In genomic region chr11:88280426-88280836, GRCm38 (mm10) we compare ENCODE assay signal across 14 mouse cellular contexts. TPM values are rescaled to one million over a fixed set of nuclear protein-coding genes. Genes with fewer than 3 reads are reported as not detected.
DNase-seq lines count a peak whose midpoint lies in the region; ATAC-seq lines count a peak whose summit lies in the region.
"Had no signal": no experiment of that assay in that cellular context is flagged by ENCODE, and none has a peak within 500 bp of the region (broad histone marks: within the 10 kb centered on the region; RNA-seq: fewer than 3 reads in every experiment).

No protein-coding gene starts in this region.

- peaks cover 27% of the 10 kb centered on the region for H3K4me1 ChIP-seq in forebrain, embryonic 14.5 days (ENCODE audit: control insufficient read depth, insufficient read depth, low read length)
- peaks cover 34% of the 10 kb centered on the region for H3K4me1 ChIP-seq in kidney, embryonic 15.5 days
- H3K4me1 ChIP-seq in neural tube, embryonic 11.5 days (ENCODE audit: control insufficient read depth, insufficient read depth, low read length), result peaks cover 34% of the 10 kb centered on the region
- H3K4me1 ChIP-seq: stomach, embryonic 15.5 days had no signal

- H3K36me3 ChIP-seq in forebrain, embryonic 14.5 days (ENCODE audit: control insufficient read depth, insufficient read depth, low read length), result no peaks in the 10 kb centered on the region
- H3K36me3 ChIP-seq in kidney, embryonic 15.5 days, result no peaks in the 10 kb centered on the region
- H3K36me3 ChIP-seq in neural tube, embryonic 11.5 days (ENCODE audit: control insufficient read depth, insufficient read depth, low read length), result no peaks in the 10 kb centered on the region
- H3K36me3 ChIP-seq: stomach, embryonic 15.5 days had no signal

- peak; percentile 46 for DNase-seq in adrenal gland, adult 2 months
- DNase-seq in adrenal gland, postnatal 14 days, result no peak
- DNase-seq in forebrain, embryonic 14.5 days (ENCODE audit: low spot score), result peak; percentile 59
- peak; percentile 84 for DNase-seq in neural tube, embryonic 11.5 days (ENCODE audit: low spot score)
- DNase-seq in frontal cortex, postnatal 14 days (ENCODE audit: low spot score in 2 of 2), result no peak
- no peak for DNase-seq in lung, postnatal 4 days
- DNase-seq in cerebellum, adult 11-12 months, result no peak

- no peak overlapping the region for H3K4me3 ChIP-seq in forebrain, embryonic 14.5 days (ENCODE audit: low read depth, low read length)
- no peak overlapping the region for H3K4me3 ChIP-seq in kidney, embryonic 15.5 days (replicated peaks)
- no peak overlapping the region for H3K4me3 ChIP-seq in neural tube, embryonic 11.5 days (ENCODE audit: low read depth, low read length)
- H3K4me3 ChIP-seq: stomach, embryonic 15.5 days had no signal

- 26% methylated on average over 8 of the region's 8 CpGs for WGBS in forebrain, embryonic 14.5 days
- 28% methylated on average over 8 of the region's 8 CpGs for WGBS in kidney, embryonic 15.5 days
- WGBS in neural tube, embryonic 11.5 days, result 17% methylated on average over 8 of the region's 8 CpGs

- ATAC-seq in forebrain, embryonic 14.5 days, result 0 out of 2 replicates have a peak, but pooled peaks have one; percentile 27
- peak; percentile 41; the same call in 1 of the 2 replicates for ATAC-seq in kidney, embryonic 15.5 days (replicated peaks; ENCODE audit: low FRiP score)
- ATAC-seq in neural tube, embryonic 11.5 days (ENCODE audit: insufficient read depth, low FRiP score, low TSS enrichment), result peak; percentile 88

- H3K9ac ChIP-seq in forebrain, embryonic 14.5 days (ENCODE audit: low read length), result no peak overlapping the region
- no peak overlapping the region for H3K9ac ChIP-seq in kidney, embryonic 15.5 days
- H3K9ac ChIP-seq in neural tube, embryonic 11.5 days (ENCODE audit: low read length), result no peak overlapping the region
- H3K9ac ChIP-seq: stomach, embryonic 15.5 days had no signal

- no peak overlapping the region for H3K27ac ChIP-seq in forebrain, embryonic 14.5 days (ENCODE audit: low read depth, low read length)
- H3K27ac ChIP-seq in kidney, embryonic 15.5 days, result no peak overlapping the region
- H3K27ac ChIP-seq in neural tube, embryonic 11.5 days (ENCODE audit: low read depth, low read length), result peak overlapping the region; percentile 73
- H3K27ac ChIP-seq: stomach, embryonic 15.5 days had no signal

- no peaks in the 10 kb centered on the region for H3K9me3 ChIP-seq in forebrain, embryonic 14.5 days (replicated peaks; ENCODE audit: control insufficient read depth, low read length)
- H3K9me3 ChIP-seq in kidney, embryonic 15.5 days (replicated peaks), result no peaks in the 10 kb centered on the region; the same call in 1 of the 2 replicates
- H3K9me3 ChIP-seq in neural tube, embryonic 11.5 days (ENCODE audit: control insufficient read depth, low read length), result no peaks in the 10 kb centered on the region
- H3K9me3 ChIP-seq: stomach, embryonic 15.5 days had no signal

- H3K4me2 ChIP-seq in forebrain, embryonic 14.5 days (ENCODE audit: low read length), result no peak overlapping the region
- no peak overlapping the region for H3K4me2 ChIP-seq in kidney, embryonic 15.5 days
- H3K4me2 ChIP-seq in neural tube, embryonic 11.5 days (ENCODE audit: low read depth), result no peak overlapping the region
- H3K4me2 ChIP-seq: liver, embryonic 11.5 days; stomach, embryonic 15.5 days had no signal

- no peaks in the 10 kb centered on the region for H3K27me3 ChIP-seq in forebrain, embryonic 14.5 days (replicated peaks; ENCODE audit: control insufficient read depth, insufficient read depth, low read length)
- peaks cover 3% of the 10 kb centered on the region; the same call in 1 of the 2 replicates for H3K27me3 ChIP-seq in kidney, embryonic 15.5 days
- no peaks in the 10 kb centered on the region for H3K27me3 ChIP-seq in neural tube, embryonic 11.5 days (ENCODE audit: control insufficient read depth, insufficient read depth, low read length)
- H3K27me3 ChIP-seq: stomach, embryonic 15.5 days had no signal

RNA-seq across cellular contexts. Expression of gene Ccdc182, which starts 13.4 kb away (rescaled TPM):
- not detected for total RNA-seq in adrenal gland, adult 2 months (2021)
- not detected in 2 replicates for polyA plus RNA-seq in adrenal gland, adult 2 months (2012; rRNA removed)
- total RNA-seq in adrenal gland, postnatal 14 days (2021), result not detected in 2 replicates
- 0.24 TPM in 1 of 2 replicates, not detected in the other for polyA plus RNA-seq in forebrain, embryonic 14.5 days (2014; fragmentation: Nextera tagmentation; extraction: Ambion mirVana)
- 3.1 and 3.7 TPM in 2 replicates for polyA plus RNA-seq in kidney, embryonic 15.5 days (2015; fragmentation: Nextera tagmentation; extraction: Ambion mirVana)
- polyA plus RNA-seq in neural tube, embryonic 11.5 days (2014; fragmentation: Nextera tagmentation; extraction: Ambion mirVana), result 17.9 and 18.4 TPM in 2 replicates
- total RNA-seq: left cerebral cortex, adult 8-10 months had no signal
- polyA plus RNA-seq: cortical plate, adult 2 months; heart, embryonic 14.5 days; intestine, embryonic 14.5 days; liver, embryonic 11.5 days; stomach, embryonic 15.5 days had no signal

Comparison
In these comparisons a context has a peak if more than half of its experiments do, and no peak if none do; other contexts are left out.
1. DNase-seq: peak in adrenal gland, adult 2 months (single experiment), forebrain, embryonic 14.5 days (single experiment) and neural tube, embryonic 11.5 days (single experiment); none in adrenal gland, postnatal 14 days (single experiment), frontal cortex, postnatal 14 days (0 of 2), lung, postnatal 4 days (0 of 2) and cerebellum, adult 11-12 months (single experiment).
2. ATAC-seq: peak in every context shown above with its lines; median percentile 88 in neural tube, embryonic 11.5 days; 41 in kidney, embryonic 15.5 days; 27 in forebrain, embryonic 14.5 days.